Mouse (Mus musculus) ovary, postnatal 14 days (tissue): Measurements from ENCODE around the gene Cdk19.
"Not testable (repeated sequence)": the region's sequence is repeated elsewhere in the genome, so short reads cannot be mapped to it uniquely, and the experiment has no call there.

Experiments used
- DNase-seq: peaks from one replicate; pipeline ENCODE4 v3.0.0; 2022; ENCODE audit warnings: low spot score

Gene Cdk19

GRCm38 (mm10) chr10:40393447-40394143 is 54.2 kb downstream of the Cdk19 start:
- DNase-seq = no peak

- DNase-seq = no peak
These were observed 59.5 kb downstream of the Cdk19 start for GRCm38 (mm10) chr10:40398842-40399241.

- no peak for DNase-seq
These were observed 60.0 kb downstream of the Cdk19 start for GRCm38 (mm10) chr10:40399328-40399727.

- DNase-seq = no peak
These were observed 60.9 kb downstream of the Cdk19 start for GRCm38 (mm10) chr10:40400293-40400692.

DNA sequence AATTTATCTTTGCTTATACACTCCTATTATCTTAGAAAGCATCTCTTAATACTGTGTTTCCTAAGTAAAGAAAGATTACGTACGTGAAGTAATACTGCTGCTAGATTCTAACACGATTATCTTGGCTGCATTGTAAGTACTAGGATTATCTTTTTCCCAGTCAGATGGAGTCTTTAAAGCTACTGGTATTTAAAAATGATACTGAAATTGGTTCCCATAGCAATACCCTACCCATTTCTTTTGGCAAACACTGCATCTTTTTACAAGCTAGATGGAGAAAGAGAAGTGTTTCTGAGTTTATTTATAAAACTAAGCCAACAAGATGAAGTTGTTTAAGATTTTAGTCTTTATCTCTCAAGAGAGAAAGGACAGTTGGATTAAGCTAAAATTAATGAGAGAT is 67.3 kb downstream of the Cdk19 start:
- no peak for DNase-seq

- no peak for DNase-seq
These were observed 70.0 kb downstream of the Cdk19 start for GRCm38 (mm10) chr10:40409336-40409735.

GRCm38 (mm10) chr10:40411370-40411769 is 72.0 kb downstream of the Cdk19 start:
- no peak for DNase-seq

DNA sequence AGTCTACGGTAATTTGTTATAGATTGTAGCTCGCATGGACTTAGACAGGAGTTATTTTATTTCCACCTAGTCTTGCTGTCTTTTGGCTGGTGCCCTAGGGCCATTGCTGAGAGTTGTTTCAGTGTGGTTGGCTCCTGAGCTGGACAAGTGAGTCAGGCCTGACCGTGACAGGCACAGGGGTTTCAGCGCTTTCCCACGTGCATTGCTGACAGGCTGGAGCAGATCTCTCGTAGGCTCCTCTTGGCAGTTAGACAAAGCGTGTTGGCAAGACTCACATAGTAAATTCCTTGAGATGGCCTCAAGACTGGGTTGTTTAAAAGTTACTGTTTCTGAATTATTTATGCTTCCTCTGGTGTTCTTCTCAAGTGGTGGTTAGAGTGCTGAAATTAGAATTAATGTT is 77.6 kb downstream of the Cdk19 start:
- peak; percentile 31 for DNase-seq

DNA sequence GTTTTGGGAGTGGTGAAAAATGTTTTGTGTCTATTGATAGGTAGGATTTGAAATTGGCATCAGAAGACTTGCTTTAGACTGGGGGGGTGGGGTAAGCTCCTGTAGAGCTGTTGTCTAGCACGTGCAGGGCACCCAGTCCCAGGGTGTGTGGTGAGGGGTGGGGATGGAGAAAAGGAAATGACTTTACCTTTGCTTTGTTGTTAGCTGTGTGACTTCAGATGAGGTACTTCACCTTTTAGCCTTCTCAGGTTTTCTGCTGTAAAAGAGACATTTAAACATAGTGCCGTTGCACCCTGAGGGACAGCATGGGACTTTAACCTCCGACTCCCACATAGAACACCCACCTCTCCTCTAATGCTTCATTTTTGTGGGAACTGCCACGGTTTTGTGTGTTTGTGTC is 80.5 kb downstream of the Cdk19 start:
- no peak for DNase-seq

- DNase-seq = no peak
These were observed 81.3 kb downstream of the Cdk19 start for GRCm38 (mm10) chr10:40420703-40421102.

GRCm38 (mm10) chr10:40421724-40422123 is 82.4 kb downstream of the Cdk19 start:
- no peak for DNase-seq

GRCm38 (mm10) chr10:40422696-40423095 is 83.3 kb downstream of the Cdk19 start:
- no peak for DNase-seq

GRCm38 (mm10) chr10:40424428-40424827 is 85.1 kb downstream of the Cdk19 start:
- not testable (repeated sequence) for DNase-seq

- DNase-seq = no peak
These were observed 86.1 kb downstream of the Cdk19 start for GRCm38 (mm10) chr10:40425243-40426095.

DNA sequence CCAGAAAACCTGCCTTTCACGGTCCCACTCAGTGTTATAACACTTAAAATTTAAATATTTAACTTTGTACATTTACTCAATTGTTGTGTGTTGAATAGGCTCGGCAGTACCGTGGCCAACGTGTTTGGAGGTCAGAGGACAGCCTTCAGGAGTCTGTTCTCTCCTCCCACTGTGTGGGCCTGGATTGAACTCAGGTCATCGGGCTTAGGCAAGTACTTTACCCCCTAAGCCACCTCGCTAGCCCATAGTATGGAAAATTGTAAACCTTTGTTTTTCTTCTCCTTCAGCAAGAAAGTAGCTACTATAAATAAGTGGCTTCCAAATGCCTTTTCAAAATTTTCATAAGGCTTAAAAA is 86.7 kb downstream of the Cdk19 start:
- DNase-seq = no peak

GRCm38 (mm10) chr10:40428633-40429032 is 89.3 kb downstream of the Cdk19 start:
- no peak for DNase-seq

- no peak for DNase-seq
These were observed 89.7 kb downstream of the Cdk19 start for GRCm38 (mm10) chr10:40429081-40429480.

GRCm38 (mm10) chr10:40430209-40430608 is 90.8 kb downstream of the Cdk19 start:
- DNase-seq = no peak

DNA sequence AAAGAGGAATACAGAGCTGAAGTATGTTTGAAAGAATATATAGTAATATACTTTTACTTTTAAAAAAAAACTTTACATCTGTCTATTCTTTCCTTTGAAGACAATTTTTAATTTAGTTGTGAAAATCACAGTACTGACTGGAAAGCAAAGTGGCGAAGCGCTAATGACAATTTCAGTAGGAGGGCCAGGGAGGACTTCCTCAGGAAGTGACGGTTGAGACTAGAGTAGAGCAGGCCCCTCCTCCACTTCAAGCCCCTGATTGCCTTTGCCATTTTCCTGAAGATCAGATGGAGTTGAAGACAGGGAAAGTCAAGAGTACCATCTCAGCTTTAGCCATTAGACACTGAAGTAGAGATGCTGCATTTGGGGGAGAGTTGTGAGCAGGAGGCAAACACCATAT is 92.6 kb downstream of the Cdk19 start:
- no peak for DNase-seq

GRCm38 (mm10) chr10:40432375-40432774 is 93.0 kb downstream of the Cdk19 start:
- no peak for DNase-seq

- no peak for DNase-seq
These were observed 96.0 kb downstream of the Cdk19 start for GRCm38 (mm10) chr10:40435402-40435801.

- no peak for DNase-seq
These were observed 97.8 kb downstream of the Cdk19 start for GRCm38 (mm10) chr10:40437117-40437516.

- DNase-seq = no peak
These were observed 101.4 kb downstream of the Cdk19 start for GRCm38 (mm10) chr10:40440740-40441139.

GRCm38 (mm10) chr10:40442076-40442475 is 102.7 kb downstream of the Cdk19 start:
- no peak for DNase-seq
